Mouse (Mus musculus) embryonic fibroblast, embryonic 13.5 days (primary cell): Measurements from ENCODE around the gene Cadps. TPM values are rescaled to one million over a fixed set of nuclear protein-coding genes. Genes with fewer than 3 reads are reported as not detected.

Experiments used
- H3K27ac ChIP-seq: 2 replicates; pipeline ENCODE4 v1.5.1; 2012; ENCODE audit warnings: low read length, control low read depth, inconsistent platforms; ENCODE audit not compliant: insufficient read depth
- H3K4me1 ChIP-seq: 2 replicates; pipeline ENCODE4 v1.6.1; 2011; ENCODE audit warnings: low read length; ENCODE audit not compliant: control insufficient read depth, insufficient read depth
- H3K4me3 ChIP-seq: 2 replicates; pipeline ENCODE4 v1.5.1; 2011; ENCODE audit warnings: mild to moderate bottlenecking, control low read depth, low read length; ENCODE audit not compliant: insufficient read depth
- CTCF ChIP-seq: IDR thresholded peaks from 2 replicates; pipeline ENCODE4 v1.5.1; 2011; ENCODE audit warnings: mild to moderate bottlenecking, control low read depth, low read length, moderate library complexity, borderline replicate concordance; ENCODE audit not compliant: insufficient read depth
- POLR2A ChIP-seq: IDR thresholded peaks from 2 replicates; pipeline ENCODE4 v1.6.1; 2011; ENCODE audit warnings: low read depth, mild to moderate bottlenecking, control low read depth, low read length, moderate library complexity
- polyA plus RNA-seq: library from polyadenylated mRNA; stranded (reverse); fragments of >200 nt; gene quantifications from 2 replicates; pipeline ENCODE4 v1.2.4, GENCODE M21; 2011; ENCODE audit warnings: low read depth; ENCODE audit not compliant: missing spikeins, insufficient read length

The Cadps gene
- polyA plus RNA-seq, 1 experiment = 0.49 TPM

- H3K4me1 ChIP-seq = no peaks in the 10 kb centered on the region
- TF ChIP-seq CTCF (no peak), POLR2A (no peak)
- no peak overlapping the region for H3K4me3 ChIP-seq
- H3K27ac ChIP-seq = no peak overlapping the region
Measured at GRCm38 (mm10) chr14:12404724-12405123, 418.2 kb downstream of the Cadps start.

- no peak overlapping the region for H3K27ac ChIP-seq
- TF ChIP-seq POLR2A = no peak
- no peak for TF ChIP-seq CTCF
- no peak overlapping the region for H3K4me3 ChIP-seq
- no peaks in the 10 kb centered on the region for H3K4me1 ChIP-seq
Measured at GRCm38 (mm10) chr14:12404052-12404451, 418.8 kb downstream of the Cadps start.

- Histone ChIP-seq H3K4me3 (no peak overlapping the region), H3K27ac (no peak overlapping the region), H3K4me1 (no peaks in the 10 kb centered on the region)
- TF ChIP-seq CTCF (no peak), POLR2A (no peak)
Measured at GRCm38 (mm10) chr14:12400116-12400515, 422.8 kb downstream of the Cadps start.

GRCm38 (mm10) chr14:12397561-12397960 is 425.3 kb downstream of the Cadps start:
- H3K4me3 ChIP-seq = no peak overlapping the region
- H3K4me1 ChIP-seq = no peaks in the 10 kb centered on the region
- no peak overlapping the region for H3K27ac ChIP-seq
- TF ChIP-seq CTCF (peak; percentile 24; the same call in 1 of the 2 replicates), POLR2A (no peak)

GRCm38 (mm10) chr14:12394318-12394717 is 428.6 kb downstream of the Cadps start:
- H3K4me1 ChIP-seq = no peaks in the 10 kb centered on the region
- no peak for TF ChIP-seq CTCF
- no peak for TF ChIP-seq POLR2A
- H3K4me3 ChIP-seq = no peak overlapping the region
- no peak overlapping the region for H3K27ac ChIP-seq

- TF ChIP-seq CTCF (no peak), POLR2A (no peak)
- H3K4me3 ChIP-seq = no peak overlapping the region
- no peak overlapping the region for H3K27ac ChIP-seq
Measured at GRCm38 (mm10) chr14:12393271-12393861, 429.5 kb downstream of the Cadps start.

GRCm38 (mm10) chr14:12391167-12391566 is 431.7 kb downstream of the Cadps start:
- Histone ChIP-seq H3K4me3 (no peak overlapping the region), H3K27ac (no peak overlapping the region), H3K4me1 (no peaks in the 10 kb centered on the region)
- no peak for TF ChIP-seq POLR2A
- TF ChIP-seq CTCF = no peak

More at GRCm38 (mm10) chr14:12393271-12393861, 429.5 kb downstream of the Cadps start:
- no peaks in the 10 kb centered on the region for H3K4me1 ChIP-seq

GRCm38 (mm10) chr14:12388806-12389436 is 434.0 kb downstream of the Cadps start:
- TF ChIP-seq POLR2A (no peak), CTCF (no peak)
- Histone ChIP-seq H3K4me1 (no peaks in the 10 kb centered on the region), H3K4me3 (no peak overlapping the region), H3K27ac (no peak overlapping the region)

GRCm38 (mm10) chr14:12388192-12388795 is 434.6 kb downstream of the Cadps start:
- H3K4me1 ChIP-seq = no peaks in the 10 kb centered on the region
- no peak overlapping the region for H3K27ac ChIP-seq
- H3K4me3 ChIP-seq = no peak overlapping the region
- TF ChIP-seq POLR2A = no peak
- no peak for TF ChIP-seq CTCF

- Histone ChIP-seq H3K4me3 (no peak overlapping the region), H3K27ac (no peak overlapping the region), H3K4me1 (no peaks in the 10 kb centered on the region)
- TF ChIP-seq CTCF (no peak), POLR2A (no peak)
Measured at GRCm38 (mm10) chr14:12387176-12387575, 435.7 kb downstream of the Cadps start.
